Mouse (Mus musculus) lung, adult 18-20 months (tissue): ENCODE results near the gene Cpa1.

ENCODE experiments used
- DNase-seq, 2 experiments: peaks; one replicate each; pipeline ENCODE4 v3.0.0; 2022; ENCODE audit warnings: mixed read lengths in 2 of 2

The Cpa1 gene

GRCm38 (mm10) chr6:30638674-30639268 is at the start of gene Cpa1:
TSS of gene Cpa1 (plus strand) at chr6:30639218.
- DNase-seq, result no peak

GRCm38 (mm10) chr6:30589819-30590218 is 49.2 kb upstream of the Cpa1 start:
- no peak for DNase-seq

GRCm38 (mm10) chr6:30591851-30592404 is 47.1 kb upstream of the Cpa1 start:
- no peak for DNase-seq

- no peak for DNase-seq
These were observed 46.5 kb upstream of the Cpa1 start for GRCm38 (mm10) chr6:30592417-30592974.

- DNase-seq, result no peak
These were observed 44.7 kb upstream of the Cpa1 start for GRCm38 (mm10) chr6:30594364-30594763.

GRCm38 (mm10) chr6:30596230-30596898 is 42.7 kb upstream of the Cpa1 start:
- no peak for DNase-seq

GRCm38 (mm10) chr6:30600033-30600432 is 39.0 kb upstream of the Cpa1 start:
- DNase-seq, result no peak

- no peak for DNase-seq
These were observed 38.0 kb upstream of the Cpa1 start for GRCm38 (mm10) chr6:30600995-30601394.

GRCm38 (mm10) chr6:30604342-30604867 is 34.6 kb upstream of the Cpa1 start:
- no peak for DNase-seq

- DNase-seq, result no peak
These were observed 33.9 kb upstream of the Cpa1 start for GRCm38 (mm10) chr6:30605111-30605510.

GRCm38 (mm10) chr6:30605672-30606071 is 33.3 kb upstream of the Cpa1 start:
- no peak for DNase-seq

GRCm38 (mm10) chr6:30610710-30611109 is 28.3 kb upstream of the Cpa1 start, which contains the start of gene Cpa5:
TSS of gene Cpa5 (plus strand) at chr6:30611010.
- no peak for DNase-seq

- DNase-seq, result no peak
These were observed 27.8 kb upstream of the Cpa1 start for GRCm38 (mm10) chr6:30611212-30611611.

- DNase-seq, result no peak
These were observed 24.8 kb upstream of the Cpa1 start for GRCm38 (mm10) chr6:30614251-30614650.

GRCm38 (mm10) chr6:30615741-30616140 is 23.3 kb upstream of the Cpa1 start:
- DNase-seq, result no peak

- no peak for DNase-seq
These were observed 22.5 kb upstream of the Cpa1 start for GRCm38 (mm10) chr6:30616491-30616941.

GRCm38 (mm10) chr6:30617020-30617958 is 21.7 kb upstream of the Cpa1 start:
- no peak for DNase-seq

- no peak for DNase-seq
These were observed 20.9 kb upstream of the Cpa1 start for GRCm38 (mm10) chr6:30617959-30618590.

GRCm38 (mm10) chr6:30618735-30619134 is 20.3 kb upstream of the Cpa1 start:
- DNase-seq, result no peak

- DNase-seq, result no peak
These were observed 19.4 kb upstream of the Cpa1 start for GRCm38 (mm10) chr6:30619606-30620005.

GRCm38 (mm10) chr6:30620591-30620990 is 18.4 kb upstream of the Cpa1 start:
- no peak for DNase-seq

- DNase-seq, result no peak
These were observed 18.0 kb upstream of the Cpa1 start for GRCm38 (mm10) chr6:30620994-30621393.
